In the genomic region with DNA sequence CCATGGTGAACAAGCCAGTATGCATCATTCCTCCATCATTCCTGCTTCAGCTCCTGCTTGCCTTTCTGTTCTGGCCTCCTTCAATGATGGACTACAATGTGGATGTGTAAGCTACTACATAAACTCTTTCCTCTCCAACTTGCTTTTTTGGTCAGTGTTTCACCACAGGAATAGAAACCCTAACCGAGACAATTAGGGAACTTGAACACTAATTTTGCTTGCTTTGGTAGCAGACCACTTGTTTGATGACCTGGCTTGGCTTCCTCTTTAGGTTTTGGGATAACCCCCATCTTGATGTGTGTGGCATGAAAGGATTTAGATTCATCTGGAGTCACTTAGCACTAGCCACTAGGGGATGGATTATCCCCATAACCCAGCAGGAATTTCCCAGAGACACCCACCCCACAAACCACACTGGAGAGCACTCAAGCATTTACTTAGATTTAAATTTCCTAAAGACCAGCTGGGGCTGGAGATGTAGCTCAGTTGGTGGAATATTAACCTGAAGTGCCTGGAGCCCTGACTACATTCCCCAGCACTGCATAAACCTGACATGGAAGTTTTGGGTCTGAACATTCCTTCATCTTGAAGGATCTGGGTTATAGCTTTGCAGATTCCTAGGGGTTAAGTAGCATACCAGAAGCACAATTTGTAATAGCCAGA, we compare ENCODE assay signal across 18 mouse cellular contexts. TPM values are rescaled to one million over a fixed set of nuclear protein-coding genes. Genes with fewer than 3 reads are reported as not detected.
DNase-seq lines count a peak whose midpoint lies in the region; ATAC-seq lines count a peak whose summit lies in the region.
"Had no signal": no experiment of that assay in that cellular context is flagged by ENCODE, and none has a peak within 500 bp of the region (broad histone marks: within the 10 kb centered on the region; RNA-seq: fewer than 3 reads in every experiment).

No protein-coding gene starts in this region.

- DNase-seq in 3T3-L1 (ENCODE audit: low read depth, low spot score): peak; percentile 46
- peak; percentile 9 for DNase-seq in Muller cell, postnatal 12 days (ENCODE audit: inconsistent ontology term)
- DNase-seq in kidney, adult 11 months: peak; percentile 83
- DNase-seq in kidney, postnatal 14 days: peak; percentile 80
- DNase-seq in adrenal gland, postnatal 10 days: no peak
- no peak for DNase-seq in right cerebral cortex, postnatal 36 days (ENCODE audit: low spot score in 2 of 2)
- DNase-seq: adrenal gland, adult 8-10 months; cerebellum, postnatal 10 days; gastrocnemius, adult 2 months; heart, postnatal 4 days; left cerebral cortex, postnatal 4 days; right cerebral cortex, postnatal 25 days; thymus, adult 18-20 months had no signal

- H3K27me3 ChIP-seq in heart, embryonic 12.5 days (replicated peaks): no peaks in the 10 kb centered on the region
- H3K27me3 ChIP-seq: intestine, embryonic 15.5 days; midbrain, embryonic 12.5 days had no signal

- H3K27ac ChIP-seq in heart, embryonic 12.5 days (ENCODE audit: poor library complexity, severe bottlenecking): no peak overlapping the region
- H3K27ac ChIP-seq: gastrocnemius, adult 2 months; heart, embryonic 10.5 days; intestine, embryonic 15.5 days; liver, embryonic 15.5 days; midbrain, embryonic 12.5 days had no signal

- H3K9ac ChIP-seq in heart, embryonic 12.5 days: no peak overlapping the region
- H3K9ac ChIP-seq: intestine, embryonic 15.5 days; liver, embryonic 15.5 days; midbrain, embryonic 12.5 days had no signal

- no peaks in the 10 kb centered on the region for H3K9me3 ChIP-seq in heart, embryonic 12.5 days (replicated peaks)
- H3K9me3 ChIP-seq: heart, embryonic 10.5 days; intestine, embryonic 15.5 days; liver, embryonic 15.5 days; midbrain, embryonic 12.5 days had no signal

- ATAC-seq in heart, embryonic 12.5 days (ENCODE audit: insufficient number of reproducible peaks, low FRiP score): no peak
- ATAC-seq: intestine, embryonic 15.5 days had no signal

- no peak overlapping the region for H3K4me3 ChIP-seq in heart, embryonic 12.5 days
- H3K4me3 ChIP-seq: gastrocnemius, adult 2 months; heart, embryonic 10.5 days; intestine, embryonic 15.5 days; liver, embryonic 15.5 days; midbrain, embryonic 12.5 days had no signal

- H3K36me3 ChIP-seq in heart, embryonic 12.5 days: no peaks in the 10 kb centered on the region
- H3K36me3 ChIP-seq: heart, embryonic 10.5 days; intestine, embryonic 15.5 days; liver, embryonic 15.5 days; midbrain, embryonic 12.5 days had no signal

- 86% methylated on average over 1 of the region's 1 CpGs for WGBS in heart, embryonic 12.5 days

- H3K4me1 ChIP-seq in heart, embryonic 12.5 days (replicated peaks): peaks cover 7% of the 10 kb centered on the region

- H3K4me2 ChIP-seq in heart, embryonic 12.5 days: no peak overlapping the region
- H3K4me2 ChIP-seq: intestine, embryonic 15.5 days; liver, embryonic 15.5 days; midbrain, embryonic 12.5 days had no signal

RNA-seq across cellular contexts. Expression of gene Agpat3, which starts 3.8 kb away (rescaled TPM):
- total RNA-seq in adrenal gland, postnatal 10 days (2021): 100 to 1,000 TPM; 327 to 351 TPM
- polyA plus RNA-seq in heart, embryonic 12.5 days (2016; fragmentation: Nextera tagmentation; extraction: Ambion mirVana): 46.1 and 48.7 TPM in 2 replicates

RNA-seq across cellular contexts. Expression of gene Rrp1, which starts 56.8 kb away (rescaled TPM):
- total RNA-seq in adrenal gland, postnatal 10 days (2021): 100 to 1,000 TPM; 186 to 194 TPM
- 232 and 254 TPM in 2 replicates for polyA plus RNA-seq in heart, embryonic 12.5 days (2016; fragmentation: Nextera tagmentation; extraction: Ambion mirVana)

Comparison
In these comparisons a context has a peak if more than half of its experiments do, and no peak if none do; other contexts are left out.
1. DNase-seq: peak in 3T3-L1 (single experiment), Muller cell, postnatal 12 days (single experiment), kidney, adult 11 months (single experiment) and kidney, postnatal 14 days (single experiment); none in adrenal gland, postnatal 10 days (single experiment) and right cerebral cortex, postnatal 36 days (0 of 2).